Comparison of ENCODE assay signal across 15 mouse cellular contexts in genomic region chr4:40997916-40998315, GRCm38 (mm10). TPM values are rescaled to one million over a fixed set of nuclear protein-coding genes. Genes with fewer than 3 reads are reported as not detected.
"Had no signal": no experiment of that assay in that cellular context is flagged by ENCODE, and none has a peak within 500 bp of the region (broad histone marks: within the 10 kb centered on the region; RNA-seq: fewer than 3 reads in every experiment).

No protein-coding gene starts in this region.

- H3K9me3 ChIP-seq: limb, embryonic 13.5 days; midbrain, embryonic 10.5 days; neural tube, embryonic 13.5 days; stomach, embryonic 15.5 days had no signal

- DNase-seq: kidney, adult 8-10 months; kidney, postnatal 25 days; layer of hippocampus, adult 9-11 months; left cerebral cortex, postnatal 4 days; lung, adult 18-20 months; midbrain, embryonic 14.5 days; right cerebral cortex, postnatal 14 days; thymus, adult 2 months; thymus, postnatal 36 days had no signal

- H3K4me3 ChIP-seq: limb, embryonic 13.5 days; midbrain, embryonic 10.5 days; neural tube, embryonic 13.5 days; stomach, embryonic 15.5 days had no signal

- H3K4me2 ChIP-seq: limb, embryonic 13.5 days; neural tube, embryonic 13.5 days; stomach, embryonic 15.5 days had no signal

- H3K27ac ChIP-seq: limb, embryonic 13.5 days; midbrain, embryonic 10.5 days; neural tube, embryonic 13.5 days; stomach, embryonic 15.5 days had no signal

- H3K4me1 ChIP-seq: limb, embryonic 13.5 days; midbrain, embryonic 10.5 days; neural tube, embryonic 13.5 days; stomach, embryonic 15.5 days had no signal

- H3K9ac ChIP-seq: limb, embryonic 13.5 days; neural tube, embryonic 13.5 days; stomach, embryonic 15.5 days had no signal

- ATAC-seq: intestine, embryonic 16.5 days had no signal

- H3K27me3 ChIP-seq: limb, embryonic 13.5 days; neural tube, embryonic 13.5 days; stomach, embryonic 15.5 days had no signal

RNA-seq across cellular contexts. Expression of gene Aqp7, which starts 50.0 kb away (rescaled TPM):
- total RNA-seq: left cerebral cortex, postnatal 10 days; left cerebral cortex, postnatal 4 days had no signal
- polyA plus RNA-seq: neural tube, embryonic 13.5 days had no signal
